Mouse (Mus musculus) limb, embryonic 11.5 days (tissue): ENCODE results near the gene Slc17a1. TPM values are rescaled to one million over a fixed set of nuclear protein-coding genes. Genes with fewer than 3 reads are reported as not detected.

ENCODE experiments used
- ATAC-seq: fragments of 200-750 bp; cut with Nextera tagmentation; 2 replicates; pipeline ENCODE4 v1.8.0; 2017; ENCODE audit warnings: low read depth; ENCODE audit not compliant: insufficient number of reproducible peaks, low FRiP score, low TSS enrichment
- DNase-seq: peaks from one replicate; pipeline ENCODE4 v3.0.0-alpha.2; 2015; ENCODE audit warnings: low spot score
- H3K27ac ChIP-seq: fragments of 300-500 bp; sonication (generic); replicated peaks from 2 replicates; pipeline ENCODE4 v1.5.1; 2014; ENCODE audit warnings: low read depth, mild to moderate bottlenecking, low read length
- H3K27me3 ChIP-seq: fragments of 300-500 bp; sonication (generic); 2 replicates; pipeline ENCODE4 v1.6.1; 2014; ENCODE audit warnings: mild to moderate bottlenecking, low read length, mixed read lengths; ENCODE audit not compliant: control insufficient read depth, insufficient read depth
- H3K36me3 ChIP-seq: fragments of 300-500 bp; sonication (generic); 2 replicates; pipeline ENCODE4 v1.6.1; 2014; ENCODE audit warnings: mild to moderate bottlenecking, low read length, moderate library complexity, mixed read lengths; ENCODE audit not compliant: control insufficient read depth, insufficient read depth
- H3K4me1 ChIP-seq: fragments of 300-500 bp; sonication (generic); 2 replicates; pipeline ENCODE4 v1.6.1; 2014; ENCODE audit warnings: low read length, mixed read lengths; ENCODE audit not compliant: control insufficient read depth, insufficient read depth
- H3K4me2 ChIP-seq: fragments of 300-500 bp; sonication (generic); 2 replicates; pipeline ENCODE4 v1.6.1; 2014; ENCODE audit warnings: low read depth, mild to moderate bottlenecking, moderate library complexity; ENCODE audit not compliant: severe bottlenecking
- H3K4me3 ChIP-seq: fragments of 300-500 bp; sonication (generic); 2 replicates; pipeline ENCODE4 v1.5.1; 2014; ENCODE audit warnings: low read depth, low read length
- H3K9ac ChIP-seq: fragments of 300-500 bp; sonication (generic); 2 replicates; pipeline ENCODE4 v1.6.1; 2014; ENCODE audit warnings: mild to moderate bottlenecking, low read length
- H3K9me3 ChIP-seq: fragments of 300-500 bp; sonication (generic); 2 replicates; pipeline ENCODE4 v1.6.1; 2016; ENCODE audit warnings: low read length; ENCODE audit not compliant: control insufficient read depth
- WGBS: fragments of 180-500 bp; shearing (Covaris S2); extraction: QIAGEN DNeasy Blood & Tissue Kit; methylation state at CpG from one replicate; pipeline ENCODE4 v1.1.7; 2014; 5-methylcytosine and 5-hydroxymethylcytosine counted together
- polyA plus RNA-seq: library from polyadenylated mRNA; unstranded; fragments of >200 nt; fragmentation: Nextera tagmentation; extraction: Ambion mirVana; gene quantifications from 2 replicates; pipeline ENCODE4 v1.2.1, GENCODE M21; 2014

Gene Slc17a1
- not detected in 2 replicates for polyA plus RNA-seq

GRCm38 (mm10) chr13:23867405-23867804, at the start of gene Slc17a1:
Slc17a1 (plus strand) TSS chr13:23867750.
- Histone ChIP-seq H3K36me3 (no peaks in the 10 kb centered on the region), H3K4me1 (no peaks in the 10 kb centered on the region), H3K27me3 (no peaks in the 10 kb centered on the region), H3K4me2 (no peak within 1 kb of the TSS), H3K27ac (no peak within 1 kb of the TSS), H3K9me3 (no peaks in the 10 kb centered on the region), H3K9ac (no peak within 1 kb of the TSS), H3K4me3 (no peak within 1 kb of the TSS)
- WGBS = 86% methylated on average over 7 of the region's 7 CpGs
- DNase-seq (no peak), ATAC-seq (no peak)

DNA sequence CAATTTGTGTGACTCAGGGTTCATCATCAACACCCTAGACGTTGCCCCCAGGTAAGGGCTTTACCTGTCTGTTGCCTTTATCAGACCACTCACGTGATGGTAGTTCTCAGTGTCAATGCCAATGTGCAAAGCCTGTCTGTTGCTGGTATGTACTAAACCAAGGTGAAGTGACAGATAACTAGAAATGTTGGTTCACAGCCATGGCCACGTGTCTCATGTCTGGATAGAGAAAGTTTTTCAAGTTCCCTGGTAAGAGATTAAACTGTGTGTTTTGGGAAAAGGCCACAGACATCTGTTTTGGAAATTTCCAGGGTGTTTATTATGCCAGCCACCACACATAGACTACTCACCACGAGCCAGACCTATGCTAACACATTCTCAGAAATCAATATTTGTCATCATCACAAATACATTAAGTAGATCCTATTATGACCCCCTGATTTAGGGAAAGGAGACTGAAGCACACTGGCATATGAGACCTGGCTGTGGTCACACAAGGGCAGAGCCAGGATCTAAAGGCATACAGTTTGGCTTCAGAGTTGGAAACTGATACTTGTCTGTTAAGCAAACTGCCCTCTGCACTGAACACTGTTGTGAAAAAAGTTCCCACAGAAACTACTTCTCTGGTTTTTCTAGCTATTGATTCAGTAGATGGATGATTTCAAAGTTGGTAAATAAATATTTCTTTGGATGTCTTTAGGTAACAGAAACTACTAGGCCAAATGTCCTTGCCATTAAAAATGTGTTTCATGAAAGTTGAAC, 47.2 kb upstream of the Slc17a1 start:
- H3K4me1 ChIP-seq = no peaks in the 10 kb centered on the region
- H3K27me3 ChIP-seq = no peaks in the 10 kb centered on the region
- no peaks in the 10 kb centered on the region for H3K36me3 ChIP-seq
- H3K27ac ChIP-seq = no peak overlapping the region
- no peak overlapping the region for H3K4me3 ChIP-seq
- 76% methylated on average over 4 of the region's 4 CpGs for WGBS
- H3K9me3 ChIP-seq = no peaks in the 10 kb centered on the region
- no peak for DNase-seq
- no peak overlapping the region for H3K4me2 ChIP-seq
- no peak for ATAC-seq
- no peak overlapping the region for H3K9ac ChIP-seq

GRCm38 (mm10) chr13:23822213-23822612, 45.3 kb upstream of the Slc17a1 start:
- Histone ChIP-seq H3K36me3 (no peaks in the 10 kb centered on the region), H3K27me3 (no peaks in the 10 kb centered on the region), H3K9ac (no peak overlapping the region), H3K27ac (no peak overlapping the region), H3K4me2 (no peak overlapping the region), H3K4me3 (no peak overlapping the region), H3K4me1 (no peaks in the 10 kb centered on the region), H3K9me3 (no peaks in the 10 kb centered on the region)
- DNase-seq = no peak
- WGBS = 88% methylated on average over 3 of the region's 3 CpGs
- no peak for ATAC-seq

DNA sequence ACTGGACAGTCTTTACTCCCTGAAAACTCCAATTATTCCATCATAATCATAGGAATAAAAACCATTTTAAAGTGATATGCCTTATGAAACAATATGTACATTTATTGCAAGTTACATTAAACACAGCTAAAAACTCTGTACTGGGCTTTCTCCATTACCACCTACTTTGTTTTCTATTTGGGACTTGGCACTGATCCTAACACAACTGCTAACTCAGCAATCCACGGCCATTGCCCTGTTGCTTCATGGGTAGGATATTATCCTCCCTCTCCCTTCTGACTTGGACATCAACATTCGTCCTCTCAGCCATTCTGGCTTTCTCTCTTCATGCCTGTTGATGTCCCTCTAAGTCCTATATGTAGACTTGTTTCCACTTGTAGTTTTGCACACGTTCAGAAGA, 40.9 kb upstream of the Slc17a1 start:
- Histone ChIP-seq H3K27me3 (no peaks in the 10 kb centered on the region), H3K27ac (no peak overlapping the region), H3K9ac (no peak overlapping the region), H3K9me3 (no peaks in the 10 kb centered on the region), H3K36me3 (no peaks in the 10 kb centered on the region), H3K4me1 (no peaks in the 10 kb centered on the region), H3K4me3 (no peak overlapping the region), H3K4me2 (no peak overlapping the region)
- 80% methylated on average over 3 of the region's 3 CpGs for WGBS
- DNase-seq = no peak
- no peak for ATAC-seq

- Histone ChIP-seq H3K9ac (no peak overlapping the region), H3K36me3 (no peaks in the 10 kb centered on the region), H3K4me2 (no peak overlapping the region), H3K27me3 (no peaks in the 10 kb centered on the region), H3K4me1 (no peaks in the 10 kb centered on the region), H3K9me3 (no peaks in the 10 kb centered on the region), H3K27ac (no peak overlapping the region), H3K4me3 (no peak overlapping the region)
- WGBS = 14% methylated on average over 6 of the region's 6 CpGs
- no peak for ATAC-seq
- DNase-seq = peak; percentile 52
Observed at GRCm38 (mm10) chr13:23833053-23833452, 34.5 kb upstream of the Slc17a1 start.

DNA sequence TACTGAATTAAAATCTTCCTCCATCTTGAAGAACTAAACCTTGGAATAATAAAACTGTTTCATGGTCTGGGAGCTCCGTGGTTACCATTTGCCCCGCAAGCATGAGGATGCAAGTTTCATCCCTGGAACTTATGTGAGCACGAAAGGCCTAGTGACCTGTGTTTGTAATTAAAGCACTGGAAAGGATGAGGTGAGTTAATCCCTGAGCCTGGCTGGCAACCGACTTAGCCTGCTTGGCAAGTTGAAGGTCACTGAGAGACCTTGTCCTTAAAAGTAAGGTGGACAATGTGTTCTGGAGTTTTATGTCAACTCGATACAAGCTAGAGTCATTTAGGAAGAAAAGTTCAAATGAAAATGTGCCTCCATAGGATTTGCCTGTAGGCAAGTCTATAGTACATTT, 32.7 kb upstream of the Slc17a1 start:
- Histone ChIP-seq H3K4me1 (no peaks in the 10 kb centered on the region), H3K9ac (no peak overlapping the region), H3K27me3 (no peaks in the 10 kb centered on the region), H3K4me3 (no peak overlapping the region), H3K36me3 (no peaks in the 10 kb centered on the region), H3K9me3 (no peaks in the 10 kb centered on the region), H3K4me2 (no peak overlapping the region), H3K27ac (no peak overlapping the region)
- no peak for DNase-seq
- ATAC-seq = no peak
- WGBS = 81% methylated on average over 5 of the region's 5 CpGs

GRCm38 (mm10) chr13:23836630-23837029, 30.9 kb upstream of the Slc17a1 start:
- H3K9me3 ChIP-seq = no peaks in the 10 kb centered on the region
- no peaks in the 10 kb centered on the region for H3K4me1 ChIP-seq
- DNase-seq = no peak
- H3K27ac ChIP-seq = no peak overlapping the region
- no peak overlapping the region for H3K4me2 ChIP-seq
- ATAC-seq = no peak
- no peak overlapping the region for H3K4me3 ChIP-seq
- no peaks in the 10 kb centered on the region for H3K36me3 ChIP-seq
- WGBS = 93% methylated on average over 5 of the region's 5 CpGs
- H3K27me3 ChIP-seq = no peaks in the 10 kb centered on the region
- no peak overlapping the region for H3K9ac ChIP-seq

- Histone ChIP-seq H3K9ac (no peak within 1 kb of the TSS), H3K36me3 (no peaks in the 10 kb centered on the region), H3K27me3 (no peaks in the 10 kb centered on the region), H3K9me3 (no peaks in the 10 kb centered on the region), H3K27ac (no peak within 1 kb of the TSS), H3K4me3 (no peak within 1 kb of the TSS), H3K4me2 (no peak within 1 kb of the TSS), H3K4me1 (no peaks in the 10 kb centered on the region)
- no peak for ATAC-seq
- 80% methylated on average over 2 of the region's 2 CpGs for WGBS
- DNase-seq = no peak
Observed at GRCm38 (mm10) chr13:23839308-23839707, 28.2 kb upstream of the Slc17a1 start, which contains the start of gene Slc17a3. Slc17a3 (plus strand) TSS chr13:23839434.

DNA sequence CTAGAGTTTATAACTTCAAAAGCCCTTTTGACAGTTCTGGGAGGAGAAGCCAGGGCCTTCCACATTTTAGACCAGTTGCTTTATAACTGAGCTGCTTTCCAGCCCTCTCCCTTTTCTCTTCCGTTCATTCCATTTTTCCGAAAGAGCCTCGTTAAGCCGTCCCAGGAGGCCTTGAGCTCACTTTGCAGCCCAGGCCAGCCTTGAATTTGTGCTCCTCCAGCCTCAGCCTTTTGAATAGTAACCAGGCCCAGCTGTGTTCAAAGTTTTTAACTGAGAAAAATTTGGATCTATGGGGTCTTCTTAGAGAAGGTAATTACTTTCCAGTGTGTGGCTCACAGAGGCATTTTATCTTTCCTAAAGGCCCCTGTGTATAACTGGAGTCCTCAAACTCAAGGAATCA, 21.7 kb upstream of the Slc17a1 start:
- no peaks in the 10 kb centered on the region; the same call in 1 of the 2 replicates for H3K4me1 ChIP-seq
- H3K9me3 ChIP-seq = no peaks in the 10 kb centered on the region
- no peak overlapping the region for H3K4me3 ChIP-seq
- ATAC-seq (no peak), DNase-seq (no peak)
- H3K4me2 ChIP-seq = no peak overlapping the region
- H3K27me3 ChIP-seq = no peaks in the 10 kb centered on the region
- no peak overlapping the region for H3K9ac ChIP-seq
- 31% methylated on average over 4 of the region's 4 CpGs for WGBS
- H3K27ac ChIP-seq = no peak overlapping the region
- H3K36me3 ChIP-seq = no peaks in the 10 kb centered on the region
